Mouse (Mus musculus) liver, postnatal 0 days (tissue): Measurements from ENCODE around the gene Trp53i13. TPM values are rescaled to one million over a fixed set of nuclear protein-coding genes. Genes with fewer than 3 reads are reported as not detected.

Experiments used
- ATAC-seq: fragments of 200-750 bp; cut with Nextera tagmentation; 2 replicates; pipeline ENCODE4 v1.8.0; 2017; ENCODE audit warnings: mild to moderate bottlenecking, moderate library complexity
- DNase-seq: peaks from one replicate; pipeline ENCODE4 v3.0.0-alpha.2; 2016
- H3K27ac ChIP-seq: fragments of 300-500 bp; sonication (generic); 2 replicates; pipeline ENCODE4 v1.5.1; 2014; ENCODE audit warnings: antibody characterized with exemption, moderate library complexity, mild to moderate bottlenecking, low read depth
- H3K27me3 ChIP-seq: fragments of 300-500 bp; sonication (generic); 2 replicates; pipeline ENCODE4 v1.6.1; 2014; ENCODE audit warnings: low read length, control low read depth, mixed read lengths; ENCODE audit not compliant: insufficient read depth
- H3K36me3 ChIP-seq: fragments of 300-500 bp; sonication (generic); replicated peaks from 2 replicates; pipeline ENCODE4 v1.6.1; 2014; ENCODE audit warnings: mild to moderate bottlenecking, control low read depth, low read length, moderate library complexity, mixed read lengths; ENCODE audit not compliant: insufficient read depth
- H3K4me1 ChIP-seq: fragments of 300-500 bp; sonication (generic); 2 replicates; pipeline ENCODE4 v1.6.1; 2014; ENCODE audit warnings: antibody characterized with exemption, mild to moderate bottlenecking, control low read depth; ENCODE audit not compliant: insufficient read depth
- H3K4me2 ChIP-seq: fragments of 300-500 bp; sonication (generic); 2 replicates; pipeline ENCODE4 v1.6.1; 2014; ENCODE audit warnings: low read depth, mild to moderate bottlenecking, low read length, moderate library complexity, mixed read lengths
- H3K4me3 ChIP-seq: fragments of 300-500 bp; sonication (generic); 2 replicates; pipeline ENCODE4 v1.5.1; 2014; ENCODE audit warnings: low read depth, low read length
- H3K9ac ChIP-seq: fragments of 300-500 bp; sonication (generic); replicated peaks from 2 replicates; pipeline ENCODE4 v1.6.1; 2014; ENCODE audit warnings: mild to moderate bottlenecking, moderate library complexity
- H3K9me3 ChIP-seq: fragments of 300-500 bp; sonication (generic); 2 replicates; pipeline ENCODE4 v1.6.1; 2016; ENCODE audit warnings: mild to moderate bottlenecking, control low read depth, low read length, mixed read lengths
- CTCF ChIP-seq: sonication (generic); IDR thresholded peaks from 2 replicates; pipeline ENCODE4 v1.5.1; 2016; ENCODE audit warnings: antibody characterized with exemption, low read depth
- EP300 ChIP-seq: IDR thresholded peaks from 2 replicates; pipeline ENCODE4 v1.6.1; 2016; ENCODE audit warnings: antibody characterized with exemption, low read depth, mild to moderate bottlenecking
- WGBS: fragments of 180-500 bp; shearing (Covaris S2); extraction: QIAGEN DNeasy Blood & Tissue Kit; methylation state at CpG from one replicate; pipeline ENCODE4 v1.1.7; 2014; ENCODE audit not compliant: insufficient replicate concordance; 5-methylcytosine and 5-hydroxymethylcytosine counted together
- polyA plus RNA-seq: library from polyadenylated mRNA; unstranded; fragments of >200 nt; fragmentation: Nextera tagmentation; extraction: Ambion mirVana; gene quantifications from 2 replicates; pipeline ENCODE4 v1.2.1, GENCODE M21; 2015

Trp53i13 gene
- polyA plus RNA-seq, 1 experiment from 2014 or later = 4.8 TPM

GRCm38 (mm10) chr11:77490451-77490850, 25.3 kb downstream of the Trp53i13 start:
- Histone ChIP-seq H3K4me2 (no peak overlapping the region; the same call in 1 of the 2 replicates), H3K4me3 (no peak overlapping the region; the same call in 1 of the 2 replicates), H3K4me1 (peaks cover 54% of the 10 kb centered on the region), H3K9ac (no peak overlapping the region), H3K27ac (no peak overlapping the region), H3K9me3 (no peaks in the 10 kb centered on the region), H3K27me3 (peaks cover 25% of the 10 kb centered on the region), H3K36me3 (no peaks in the 10 kb centered on the region)
- DNase-seq = no peak
- ATAC-seq = no peak
- TF ChIP-seq CTCF = no peak
- no peak for TF ChIP-seq EP300
- 72% methylated on average over 6 of the region's 6 CpGs for WGBS

- H3K4me2 ChIP-seq = peak within 1 kb of the TSS; percentile 98
- H3K36me3 ChIP-seq = no peaks in the 10 kb centered on the region
- no peak for TF ChIP-seq EP300
- no peak for TF ChIP-seq CTCF
- peak; percentile 69 for DNase-seq
- WGBS = 2% methylated on average over 24 of the region's 87 CpGs
- H3K9ac ChIP-seq = peak within 1 kb of the TSS; percentile 65
- peak within 1 kb of the TSS; percentile 70 for H3K4me3 ChIP-seq
- ATAC-seq = 0 out of 2 replicates have a peak, but pooled peaks have one; percentile 16
- H3K4me1 ChIP-seq = peaks cover 47% of the 10 kb centered on the region
- H3K9me3 ChIP-seq = no peaks in the 10 kb centered on the region
- H3K27me3 ChIP-seq = peaks cover 25% of the 10 kb centered on the region
- no peak within 1 kb of the TSS for H3K27ac ChIP-seq
Measured at GRCm38 (mm10) chr11:77489591-77490235, 26.1 kb downstream of the Trp53i13 start, which contains the start of gene Ankrd13b. Gene Ankrd13b, minus strand, starts transcription at chr11:77489678.

GRCm38 (mm10) chr11:77488771-77489581, 26.8 kb downstream of the Trp53i13 start:
- TF ChIP-seq CTCF (no peak), EP300 (no peak)
- H3K4me3 ChIP-seq = peak overlapping the region; percentile 70
- peaks cover 25% of the 10 kb centered on the region for H3K27me3 ChIP-seq
- no peak for ATAC-seq
- no peak overlapping the region for H3K27ac ChIP-seq
- H3K9ac ChIP-seq = peak overlapping the region; percentile 65
- H3K36me3 ChIP-seq = no peaks in the 10 kb centered on the region
- 7% methylated on average over 47 of the region's 55 CpGs for WGBS
- H3K4me2 ChIP-seq = peak overlapping the region; percentile 98
- no peak for DNase-seq
- H3K4me1 ChIP-seq = peaks cover 40% of the 10 kb centered on the region
- H3K9me3 ChIP-seq = no peaks in the 10 kb centered on the region

- no peak overlapping the region for H3K4me3 ChIP-seq
- H3K4me2 ChIP-seq = no peak overlapping the region
- ATAC-seq (no peak), DNase-seq (no peak)
- no peaks in the 10 kb centered on the region for H3K36me3 ChIP-seq
- no peak overlapping the region for H3K9ac ChIP-seq
- no peak overlapping the region for H3K27ac ChIP-seq
- TF ChIP-seq EP300 (no peak), CTCF (no peak)
- no peaks in the 10 kb centered on the region for H3K9me3 ChIP-seq
- H3K4me1 ChIP-seq = peaks cover 29% of the 10 kb centered on the region
- WGBS = 69% methylated on average over 5 of the region's 5 CpGs
- H3K27me3 ChIP-seq = peaks cover 25% of the 10 kb centered on the region
Measured at GRCm38 (mm10) chr11:77486798-77487197, 29.0 kb downstream of the Trp53i13 start.

GRCm38 (mm10) chr11:77485229-77485628, 30.6 kb downstream of the Trp53i13 start:
- no peak overlapping the region for H3K4me3 ChIP-seq
- ATAC-seq = no peak
- 79% methylated on average over 6 of the region's 6 CpGs for WGBS

GRCm38 (mm10) chr11:77483510-77484255, 32.1 kb downstream of the Trp53i13 start:
- TF ChIP-seq EP300 (no peak), CTCF (no peak)
- no peak overlapping the region for H3K27ac ChIP-seq
- H3K36me3 ChIP-seq = no peaks in the 10 kb centered on the region
- 43% methylated on average over 11 of the region's 11 CpGs for WGBS
- peaks cover 2% of the 10 kb centered on the region; the same call in 1 of the 2 replicates for H3K27me3 ChIP-seq
- no peaks in the 10 kb centered on the region for H3K9me3 ChIP-seq
- no peak for ATAC-seq
- no peak overlapping the region for H3K9ac ChIP-seq
- H3K4me3 ChIP-seq = no peak overlapping the region
- H3K4me1 ChIP-seq = peaks cover under 1% of the 10 kb centered on the region; the same call in 1 of the 2 replicates
- no peak overlapping the region for H3K4me2 ChIP-seq
- DNase-seq = no peak

More at GRCm38 (mm10) chr11:77485229-77485628, 30.6 kb downstream of the Trp53i13 start:
- DNase-seq = no peak
- H3K4me2 ChIP-seq = no peak overlapping the region
- no peaks in the 10 kb centered on the region for H3K36me3 ChIP-seq
- peaks cover 13% of the 10 kb centered on the region for H3K4me1 ChIP-seq
- no peak overlapping the region for H3K27ac ChIP-seq
- H3K9ac ChIP-seq = no peak overlapping the region
- no peak for TF ChIP-seq CTCF
- TF ChIP-seq EP300 = no peak
- peaks cover 13% of the 10 kb centered on the region; the same call in 1 of the 2 replicates for H3K27me3 ChIP-seq
- no peaks in the 10 kb centered on the region for H3K9me3 ChIP-seq
